Mouse (Mus musculus): ENCODE measurements around the gene Exoc3l4. TPM values are rescaled to one million over a fixed set of nuclear protein-coding genes. Genes with fewer than 3 reads are reported as not detected.

Exoc3l4 gene
- polyA plus RNA-seq, 1 experiment from 2014 or later, result 11.1 TPM

DNA sequence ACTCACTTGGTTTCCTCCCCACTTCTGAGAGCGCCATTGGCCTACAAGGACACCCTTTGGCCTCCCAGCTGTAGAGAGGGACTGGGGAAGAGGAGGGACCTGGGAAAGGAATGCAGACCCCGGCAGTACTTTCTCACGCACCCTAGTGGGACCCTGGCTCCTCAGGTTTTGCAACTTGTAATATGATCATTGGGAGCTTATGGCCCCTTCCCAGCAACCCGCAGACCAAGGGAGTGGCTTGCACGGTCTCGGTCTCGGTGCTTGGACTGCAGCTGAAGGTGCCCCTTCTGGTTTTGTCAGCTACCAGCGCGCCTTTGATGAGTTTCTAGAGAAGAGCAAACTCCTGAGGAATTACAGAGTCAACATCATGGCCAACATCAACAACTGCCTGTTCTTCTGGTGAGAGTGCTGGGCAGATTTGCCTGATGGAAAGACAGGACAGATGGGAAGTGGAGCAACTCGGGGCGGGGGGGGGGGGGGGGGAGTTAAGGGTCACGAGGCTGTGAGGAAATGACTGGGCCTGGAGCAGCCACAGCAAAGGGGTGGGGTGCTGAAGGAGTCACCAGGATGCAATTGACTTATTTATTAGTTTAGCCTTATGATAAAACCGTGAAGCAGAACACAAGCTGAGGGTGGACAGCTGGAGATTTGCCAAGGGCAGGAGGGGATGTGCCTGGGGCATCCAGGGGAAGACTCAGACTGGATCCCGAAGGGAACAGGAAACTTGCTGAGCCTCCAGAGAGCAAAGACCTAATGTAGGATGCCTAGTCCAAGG lies 32.3 kb downstream of the Exoc3l4 start:
- Histone ChIP-seq H3K4me2 (replicated peaks) (no peak overlapping the region), H3K9me3 (no peaks in the 10 kb centered on the region), H3K36me3 (no peaks in the 10 kb centered on the region), H3K27ac (no peak overlapping the region), H3K9ac (no peak overlapping the region), H3K4me3 (replicated peaks) (no peak overlapping the region), H3K27me3 (replicated peaks) (peaks cover 62% of the 10 kb centered on the region), H3K4me1 (replicated peaks) (peaks cover 49% of the 10 kb centered on the region)
- 18% methylated on average over 13 of the region's 14 CpGs for WGBS
- peak; percentile 45 for ATAC-seq

DNA sequence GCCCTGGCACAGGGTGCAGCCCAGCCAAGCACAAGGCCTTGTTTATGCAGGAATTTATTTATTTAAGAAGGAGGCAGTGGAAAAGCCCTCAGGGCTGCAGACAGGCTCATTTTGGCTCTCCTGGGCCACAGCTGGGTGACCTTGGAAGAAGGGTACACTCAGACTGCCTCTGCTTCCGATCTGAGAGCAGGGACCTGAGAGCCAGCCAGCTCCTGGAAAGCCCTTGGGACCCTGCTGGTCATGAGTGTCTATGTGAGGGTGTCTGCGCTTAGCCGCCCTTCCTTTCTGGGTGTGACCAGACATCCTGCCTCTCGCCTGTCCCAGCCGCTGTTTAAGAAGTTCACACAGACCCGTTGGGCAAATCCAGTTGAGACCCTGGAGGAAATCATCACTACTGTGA lies 33.5 kb downstream of the Exoc3l4 start:
- no peak overlapping the region for H3K9ac ChIP-seq
- H3K27me3 ChIP-seq (replicated peaks), result peaks cover 49% of the 10 kb centered on the region
- no peak overlapping the region for H3K27ac ChIP-seq
- H3K36me3 ChIP-seq, result no peaks in the 10 kb centered on the region
- no peak for ATAC-seq
- 45% methylated on average over 6 of the region's 6 CpGs for WGBS
- peaks cover 55% of the 10 kb centered on the region for H3K4me1 ChIP-seq (replicated peaks)
- no peak overlapping the region for H3K4me2 ChIP-seq (replicated peaks)
- H3K9me3 ChIP-seq, result no peaks in the 10 kb centered on the region
- H3K4me3 ChIP-seq (replicated peaks), result no peak overlapping the region

DNA sequence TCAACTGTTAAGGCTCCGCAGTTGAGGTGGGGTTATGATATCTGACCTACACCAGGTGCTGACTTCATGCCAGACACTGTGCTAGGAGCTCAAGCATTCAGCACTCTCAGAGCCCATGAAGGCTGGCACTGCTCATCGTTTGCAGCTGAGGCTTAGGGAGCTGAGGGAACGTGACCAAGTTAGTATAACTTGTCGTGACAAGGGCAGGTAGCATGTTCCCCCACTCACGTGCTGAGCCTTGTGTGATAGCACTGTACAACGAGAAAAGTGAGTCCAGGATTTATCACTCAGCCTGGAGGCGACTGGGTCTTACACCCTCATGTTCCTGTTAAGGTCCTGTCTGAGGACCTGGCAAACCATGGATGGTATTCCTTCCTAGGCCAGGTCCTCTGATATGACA lies 34.7 kb downstream of the Exoc3l4 start:
- WGBS, result 88% methylated on average over 7 of the region's 7 CpGs
- Histone ChIP-seq H3K9me3 (no peaks in the 10 kb centered on the region), H3K4me3 (replicated peaks) (no peak overlapping the region), H3K4me2 (replicated peaks) (no peak overlapping the region), H3K9ac (no peak overlapping the region), H3K27ac (no peak overlapping the region), H3K36me3 (no peaks in the 10 kb centered on the region), H3K27me3 (replicated peaks) (peaks cover 37% of the 10 kb centered on the region), H3K4me1 (replicated peaks) (peaks cover 58% of the 10 kb centered on the region)
- ATAC-seq, result no peak

DNA sequence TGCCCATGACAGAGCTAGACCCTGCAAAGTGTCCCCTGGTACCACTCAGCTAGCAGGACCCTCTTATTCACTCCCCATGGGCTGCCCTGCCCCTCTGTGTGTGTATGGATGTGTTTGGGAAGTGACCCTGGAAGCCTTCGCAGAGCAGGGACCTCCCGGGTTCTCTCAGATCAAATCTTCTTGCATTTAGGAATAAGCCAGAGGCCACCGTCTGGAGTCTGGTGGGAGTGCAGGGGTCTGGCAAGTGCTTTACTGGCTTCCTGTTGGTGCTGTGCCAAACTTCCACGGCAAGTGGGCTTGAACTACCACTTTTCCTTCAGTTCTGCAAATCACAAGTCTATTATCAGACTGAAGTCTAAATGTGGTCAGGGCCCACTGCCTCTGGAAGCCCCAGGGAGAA lies 37.2 kb downstream of the Exoc3l4 start:
- ATAC-seq, result no peak
- Histone ChIP-seq H3K27me3 (replicated peaks) (peaks cover 13% of the 10 kb centered on the region), H3K9ac (no peak overlapping the region), H3K9me3 (no peaks in the 10 kb centered on the region), H3K4me1 (replicated peaks) (peaks cover 45% of the 10 kb centered on the region), H3K4me2 (replicated peaks) (no peak overlapping the region), H3K36me3 (no peaks in the 10 kb centered on the region), H3K27ac (0 out of 2 replicates have a peak overlapping the region, but pooled peaks have one; percentile 22), H3K4me3 (replicated peaks) (no peak overlapping the region)
- 38% methylated on average over 4 of the region's 4 CpGs for WGBS

DNA sequence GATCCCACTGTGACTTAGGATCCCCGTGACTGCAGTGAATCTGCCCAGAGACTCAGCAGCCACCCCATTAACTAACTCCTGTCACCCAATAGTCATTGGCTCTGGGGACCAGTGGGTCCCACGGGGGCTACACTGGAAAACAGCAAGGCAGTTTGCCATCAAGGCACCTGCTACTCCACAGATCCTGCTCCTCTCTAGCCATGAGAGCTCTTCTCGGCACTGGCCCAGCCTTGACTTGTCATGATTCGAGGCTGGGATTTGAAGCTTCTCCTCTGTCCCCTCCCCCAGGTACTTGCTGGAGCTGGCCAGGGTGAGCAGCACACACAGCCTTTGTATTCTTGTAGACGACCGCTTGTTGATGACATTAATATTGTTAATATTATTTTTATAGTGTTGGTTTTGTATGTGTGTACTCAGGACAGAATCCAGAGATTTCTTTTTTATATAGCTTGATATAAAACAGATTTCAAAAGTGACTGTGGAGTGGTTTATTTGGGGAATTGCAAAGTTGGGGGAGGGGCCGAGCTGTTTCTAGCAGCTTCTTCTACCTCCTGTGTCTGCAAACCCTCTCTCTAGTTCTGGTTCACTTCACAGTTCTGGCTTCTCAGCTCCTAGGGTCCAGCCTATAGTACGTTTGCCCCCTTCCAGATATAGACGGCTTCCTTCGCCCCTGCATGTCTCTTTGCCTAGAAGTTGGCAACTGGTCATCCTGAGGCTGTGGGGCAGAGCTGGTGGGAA lies 37.9 kb downstream of the Exoc3l4 start:
- Histone ChIP-seq H3K4me2 (replicated peaks) (no peak overlapping the region), H3K9ac (no peak overlapping the region), H3K9me3 (no peaks in the 10 kb centered on the region), H3K4me1 (replicated peaks) (peaks cover 39% of the 10 kb centered on the region), H3K36me3 (no peaks in the 10 kb centered on the region), H3K27me3 (replicated peaks) (peaks cover 14% of the 10 kb centered on the region), H3K27ac (no peak overlapping the region), H3K4me3 (replicated peaks) (no peak overlapping the region)
- WGBS, result 50% methylated on average over 10 of the region's 10 CpGs
- ATAC-seq, result peak; percentile 52; the same call in 1 of the 2 replicates

DNA sequence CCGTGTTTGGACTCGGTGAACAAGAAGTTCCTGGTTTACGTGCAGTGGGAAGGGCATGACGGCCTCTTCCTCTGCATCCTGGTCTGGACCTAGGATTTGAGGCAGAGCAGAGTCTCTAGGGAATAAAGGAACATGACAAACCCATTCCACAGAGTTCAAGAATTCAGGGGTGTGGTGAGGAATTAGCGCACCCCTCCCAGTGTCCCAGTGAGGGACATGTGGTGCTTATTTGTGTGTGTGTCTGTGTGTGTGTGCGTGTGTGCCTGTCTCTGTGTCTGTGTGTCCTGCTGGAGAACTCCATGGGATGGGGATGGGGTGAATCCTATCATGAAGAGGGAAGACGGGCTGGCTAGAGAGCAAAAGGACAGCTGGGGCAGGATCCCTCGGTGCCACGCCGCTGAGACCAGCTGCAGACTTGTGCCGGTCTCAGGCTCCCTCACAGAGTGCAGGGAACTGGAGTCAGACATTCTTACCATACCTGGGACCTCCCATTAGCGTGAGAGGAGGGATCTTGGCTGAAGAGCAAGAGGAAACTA lies 38.6 kb downstream of the Exoc3l4 start:
- no peak overlapping the region for H3K4me2 ChIP-seq (replicated peaks)
- no peak overlapping the region for H3K27ac ChIP-seq
- no peak overlapping the region for H3K9ac ChIP-seq
- no peaks in the 10 kb centered on the region for H3K9me3 ChIP-seq
- H3K4me3 ChIP-seq (replicated peaks), result no peak overlapping the region
- 56% methylated on average over 12 of the region's 12 CpGs for WGBS
- ATAC-seq, result no peak; the same call in 1 of the 2 replicates
- H3K27me3 ChIP-seq (replicated peaks), result peaks cover 11% of the 10 kb centered on the region; the same call in 1 of the 2 replicates
- H3K4me1 ChIP-seq (replicated peaks), result peaks cover 32% of the 10 kb centered on the region
- H3K36me3 ChIP-seq, result no peaks in the 10 kb centered on the region

DNA sequence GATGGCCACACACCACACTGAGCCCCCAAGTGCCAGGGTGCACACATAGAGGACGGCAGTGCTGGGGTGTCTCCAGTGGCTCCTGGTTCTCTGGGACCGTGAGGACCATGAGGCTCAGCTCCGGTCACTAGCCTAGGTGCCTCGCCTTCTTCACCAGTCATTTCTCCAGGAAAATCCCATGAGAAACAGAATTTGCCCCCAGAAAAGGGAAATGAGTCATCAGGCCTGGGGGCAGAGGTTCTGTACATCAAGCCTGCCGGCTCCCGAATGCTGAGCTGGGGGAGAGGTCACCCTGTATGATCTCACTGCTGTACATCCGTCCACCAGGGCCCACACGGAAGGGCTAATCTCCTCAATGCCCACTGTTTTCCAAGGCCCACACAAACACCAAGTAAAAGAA lies 39.0 kb downstream of the Exoc3l4 start:
- ATAC-seq, result no peak
- peaks cover 28% of the 10 kb centered on the region for H3K4me1 ChIP-seq (replicated peaks)
- no peaks in the 10 kb centered on the region for H3K9me3 ChIP-seq
- no peak overlapping the region for H3K9ac ChIP-seq
- H3K27ac ChIP-seq, result no peak overlapping the region
- H3K4me3 ChIP-seq (replicated peaks), result no peak overlapping the region
- H3K27me3 ChIP-seq (replicated peaks), result peaks cover 9% of the 10 kb centered on the region; the same call in 1 of the 2 replicates
- WGBS, result 63% methylated on average over 8 of the region's 8 CpGs
- no peaks in the 10 kb centered on the region for H3K36me3 ChIP-seq
- no peak overlapping the region for H3K4me2 ChIP-seq (replicated peaks)

DNA sequence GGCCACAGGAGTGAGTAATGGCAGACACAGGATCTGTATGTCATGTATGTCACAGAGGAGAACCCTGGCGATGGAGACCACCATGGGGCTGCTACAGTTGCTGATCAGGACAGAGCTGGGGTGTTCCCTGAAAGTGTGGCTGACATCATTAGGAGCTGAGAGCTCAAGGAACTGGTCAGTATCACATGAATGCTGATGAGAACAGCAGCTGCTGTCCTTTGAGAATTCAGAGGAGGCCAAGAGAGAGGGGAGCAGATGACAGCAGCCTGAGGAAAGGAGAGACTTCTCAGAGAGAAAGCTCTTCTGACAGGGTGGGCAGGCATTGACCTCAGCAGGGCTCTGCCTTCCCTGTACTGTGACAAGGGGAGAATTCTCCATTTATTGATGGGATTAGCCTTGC lies 40.9 kb downstream of the Exoc3l4 start:
- ATAC-seq, result no peak
- no peak overlapping the region for H3K4me2 ChIP-seq (replicated peaks)
- H3K4me3 ChIP-seq (replicated peaks), result no peak overlapping the region
- H3K27me3 ChIP-seq (replicated peaks), result peaks cover 10% of the 10 kb centered on the region; the same call in 1 of the 2 replicates
- H3K4me1 ChIP-seq (replicated peaks), result peaks cover 35% of the 10 kb centered on the region
- H3K27ac ChIP-seq, result no peak overlapping the region
- H3K36me3 ChIP-seq, result no peaks in the 10 kb centered on the region
- no peak overlapping the region for H3K9ac ChIP-seq
- 88% methylated on average over 1 of the region's 1 CpGs for WGBS
- no peaks in the 10 kb centered on the region for H3K9me3 ChIP-seq

DNA sequence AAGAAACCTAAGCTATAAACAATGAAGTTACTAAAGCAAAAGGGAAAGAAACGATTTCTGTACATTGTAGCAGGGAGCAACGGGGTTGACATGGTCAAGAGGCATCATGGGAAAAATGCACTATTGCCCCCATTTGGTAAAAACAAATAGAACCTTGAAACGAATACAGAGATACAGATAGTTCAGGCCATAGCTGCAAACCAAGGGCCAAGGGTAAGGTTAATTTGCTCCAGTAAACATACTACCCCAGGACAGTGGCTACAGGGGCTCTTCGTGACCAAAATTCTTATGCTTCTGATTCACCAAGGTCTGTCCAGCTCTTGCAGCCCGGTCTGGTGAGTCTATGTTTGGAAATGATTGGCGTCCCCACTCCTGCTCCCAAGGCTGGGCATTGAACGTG lies 46.8 kb downstream of the Exoc3l4 start:
- Histone ChIP-seq H3K9ac (no peak overlapping the region), H3K4me2 (replicated peaks) (no peak overlapping the region), H3K27ac (no peak overlapping the region), H3K27me3 (replicated peaks) (peaks cover 12% of the 10 kb centered on the region; the same call in 1 of the 2 replicates), H3K9me3 (no peaks in the 10 kb centered on the region), H3K4me1 (replicated peaks) (0 out of 2 replicates have a peak, but pooled peaks cover 8% of the 10 kb centered on the region), H3K4me3 (replicated peaks) (no peak overlapping the region), H3K36me3 (no peaks in the 10 kb centered on the region)
- WGBS, result 70% methylated on average over 7 of the region's 7 CpGs
- ATAC-seq, result no peak

DNA sequence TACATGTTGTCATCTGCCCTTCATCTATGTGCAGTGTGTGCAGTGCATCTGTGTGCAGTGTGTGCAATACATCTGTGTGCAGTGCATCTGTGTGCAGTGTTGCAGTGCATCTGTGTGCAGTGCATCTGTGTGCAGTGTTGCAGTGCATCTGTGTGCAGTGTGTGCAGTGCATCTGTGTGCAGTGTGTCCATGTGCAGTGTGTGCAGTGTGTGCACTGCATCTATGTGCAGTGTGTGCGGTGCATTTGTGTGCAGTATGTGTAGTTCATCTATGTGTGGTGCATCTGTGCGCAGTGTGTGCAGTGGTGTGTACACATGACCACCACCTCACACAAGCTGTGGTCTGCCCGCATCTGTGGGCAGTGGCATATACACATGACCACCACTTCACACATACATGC lies 49.6 kb downstream of the Exoc3l4 start:
- ATAC-seq, result no peak
- 0 out of 2 replicates have a peak, but pooled peaks cover 8% of the 10 kb centered on the region for H3K4me1 ChIP-seq (replicated peaks)
- no peak overlapping the region for H3K27ac ChIP-seq
- H3K4me3 ChIP-seq (replicated peaks), result no peak overlapping the region
- no peaks in the 10 kb centered on the region for H3K36me3 ChIP-seq
- H3K9me3 ChIP-seq, result no peaks in the 10 kb centered on the region
- WGBS, result 92% methylated on average over 3 of the region's 3 CpGs
- H3K4me2 ChIP-seq (replicated peaks), result no peak overlapping the region
- H3K9ac ChIP-seq, result no peak overlapping the region
- H3K27me3 ChIP-seq (replicated peaks), result 0 out of 2 replicates have a peak, but pooled peaks cover 3% of the 10 kb centered on the region

DNA sequence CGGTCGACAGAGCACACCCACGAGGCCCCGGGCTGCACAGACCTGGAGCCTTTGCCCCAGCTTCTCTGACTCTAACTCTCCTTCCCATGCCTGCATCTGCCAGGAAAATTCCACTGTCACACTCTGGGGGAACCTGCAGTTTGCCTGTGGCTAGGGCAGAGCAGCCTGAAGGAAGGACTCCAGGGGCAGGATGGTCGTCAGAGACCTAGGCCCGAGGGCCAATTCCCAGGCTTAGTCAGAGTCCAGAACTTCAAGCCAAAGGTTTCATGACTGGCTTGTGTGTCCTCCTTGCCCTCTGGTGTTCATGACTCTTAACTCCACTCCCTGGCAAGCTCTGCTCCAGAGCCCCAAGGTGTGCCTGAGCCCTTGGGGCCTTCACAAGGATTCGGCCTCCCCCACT lies 51.4 kb downstream of the Exoc3l4 start:
- Histone ChIP-seq H3K27ac (no peak overlapping the region), H3K4me1 (replicated peaks) (0 out of 2 replicates have a peak, but pooled peaks cover 2% of the 10 kb centered on the region), H3K27me3 (replicated peaks) (no peaks in the 10 kb centered on the region), H3K4me2 (replicated peaks) (no peak overlapping the region), H3K9me3 (no peaks in the 10 kb centered on the region), H3K9ac (no peak overlapping the region), H3K36me3 (no peaks in the 10 kb centered on the region), H3K4me3 (replicated peaks) (no peak overlapping the region)
- no peak for ATAC-seq
- 77% methylated on average over 7 of the region's 7 CpGs for WGBS

DNA sequence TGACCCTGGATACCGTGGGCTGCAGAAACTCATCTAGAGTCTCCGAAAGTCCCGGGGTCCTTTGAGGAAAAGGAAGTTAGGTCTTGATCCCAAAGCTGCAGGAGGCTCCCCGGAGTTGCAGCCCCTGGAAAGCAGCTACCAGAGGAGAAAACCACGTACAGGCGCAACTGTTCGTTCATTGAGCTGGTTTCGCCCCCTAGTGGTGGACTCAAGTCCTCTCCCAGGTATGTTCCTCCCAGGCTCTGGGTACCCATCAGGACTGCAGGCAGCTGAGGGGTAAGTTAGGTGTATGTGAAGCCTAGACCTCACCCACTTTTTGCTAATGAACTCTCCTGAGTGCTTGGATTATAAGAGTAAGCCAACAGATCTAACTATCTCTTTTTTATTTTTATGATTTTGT lies 52.7 kb downstream of the Exoc3l4 start:
- Histone ChIP-seq H3K27me3 (replicated peaks) (no peaks in the 10 kb centered on the region), H3K9me3 (no peaks in the 10 kb centered on the region), H3K4me2 (replicated peaks) (no peak overlapping the region), H3K9ac (no peak overlapping the region), H3K4me1 (replicated peaks) (0 out of 2 replicates have a peak, but pooled peaks cover 2% of the 10 kb centered on the region), H3K27ac (no peak overlapping the region), H3K36me3 (no peaks in the 10 kb centered on the region), H3K4me3 (replicated peaks) (no peak overlapping the region)
- ATAC-seq, result peak; percentile 79
- WGBS, result 10% methylated on average over 8 of the region's 8 CpGs

All from intestine, embryonic 15.5 days (tissue).